In genomic region chr14:16841597-16841989, GRCm38 (mm10) we compare ENCODE assay signal across 11 mouse cellular contexts. TPM values are rescaled to one million over a fixed set of nuclear protein-coding genes. Genes with fewer than 3 reads are reported as not detected.
DNase-seq lines count a peak whose midpoint lies in the region; ATAC-seq and TF ChIP-seq lines count a peak whose summit lies in the region.
"Had no signal": no experiment of that assay in that cellular context is flagged by ENCODE, and none has a peak within 500 bp of the region (broad histone marks: within the 10 kb centered on the region; RNA-seq: fewer than 3 reads in every experiment).

No protein-coding gene starts in this region.

- no peak overlapping the region for H3K9ac ChIP-seq in intestine, embryonic 15.5 days
- no peak overlapping the region for H3K9ac ChIP-seq in intestine, postnatal 0 days (ENCODE audit: low read depth, low read length)
- H3K9ac ChIP-seq in neural tube, embryonic 12.5 days = no peak overlapping the region
- H3K9ac ChIP-seq: heart, embryonic 12.5 days; liver, embryonic 12.5 days had no signal

- H3K27ac ChIP-seq in intestine, embryonic 15.5 days = no peak overlapping the region
- no peak overlapping the region for H3K27ac ChIP-seq in intestine, postnatal 0 days (ENCODE audit: low read depth, low read length)
- no peak overlapping the region for H3K27ac ChIP-seq in hindbrain, embryonic 10.5 days
- 0 out of 2 replicates have a peak overlapping the region, but pooled peaks have one; percentile 26 for H3K27ac ChIP-seq in neural tube, embryonic 12.5 days
- H3K27ac ChIP-seq: liver, embryonic 12.5 days had no signal

- no peak overlapping the region for H3K4me2 ChIP-seq in intestine, embryonic 15.5 days (replicated peaks)
- H3K4me2 ChIP-seq in intestine, postnatal 0 days (replicated peaks; ENCODE audit: low read depth) = no peak overlapping the region
- H3K4me2 ChIP-seq in neural tube, embryonic 12.5 days (replicated peaks) = peak overlapping the region; percentile 12; the same call in 1 of the 2 replicates
- H3K4me2 ChIP-seq: heart, embryonic 12.5 days; liver, embryonic 12.5 days had no signal

- H3K4me3 ChIP-seq in intestine, embryonic 15.5 days (replicated peaks) = no peak overlapping the region
- H3K4me3 ChIP-seq in intestine, postnatal 0 days (ENCODE audit: low read depth, low read length) = no peak overlapping the region
- H3K4me3 ChIP-seq in hindbrain, embryonic 10.5 days = no peak overlapping the region
- H3K4me3 ChIP-seq in neural tube, embryonic 12.5 days = no peak overlapping the region
- H3K4me3 ChIP-seq: heart, embryonic 12.5 days; liver, embryonic 12.5 days had no signal

- H3K9me3 ChIP-seq in intestine, embryonic 15.5 days = no peaks in the 10 kb centered on the region
- H3K9me3 ChIP-seq in intestine, postnatal 0 days (ENCODE audit: control insufficient read depth) = no peaks in the 10 kb centered on the region
- H3K9me3 ChIP-seq in hindbrain, embryonic 10.5 days = no peaks in the 10 kb centered on the region
- no peaks in the 10 kb centered on the region for H3K9me3 ChIP-seq in neural tube, embryonic 12.5 days
- H3K9me3 ChIP-seq: heart, embryonic 12.5 days; liver, embryonic 12.5 days had no signal

- no peak for TF ChIP-seq CTCF in intestine, postnatal 0 days (IDR thresholded peaks at IDR 0.05; ENCODE audit: low read depth)

- no peaks in the 10 kb centered on the region for H3K27me3 ChIP-seq in intestine, embryonic 15.5 days (replicated peaks)
- H3K27me3 ChIP-seq in intestine, postnatal 0 days (replicated peaks; ENCODE audit: control insufficient read depth, insufficient read depth, low read length) = no peaks in the 10 kb centered on the region
- no peaks in the 10 kb centered on the region for H3K27me3 ChIP-seq in hindbrain, embryonic 10.5 days (ENCODE audit: insufficient read depth, poor library complexity, severe bottlenecking)
- no peaks in the 10 kb centered on the region for H3K27me3 ChIP-seq in neural tube, embryonic 12.5 days (replicated peaks)
- H3K27me3 ChIP-seq: heart, embryonic 12.5 days; liver, embryonic 12.5 days had no signal

- no peaks in the 10 kb centered on the region for H3K36me3 ChIP-seq in intestine, embryonic 15.5 days
- H3K36me3 ChIP-seq in intestine, postnatal 0 days (ENCODE audit: control insufficient read depth, insufficient read depth) = no peaks in the 10 kb centered on the region
- H3K36me3 ChIP-seq in hindbrain, embryonic 10.5 days = no peaks in the 10 kb centered on the region
- no peaks in the 10 kb centered on the region for H3K36me3 ChIP-seq in neural tube, embryonic 12.5 days
- H3K36me3 ChIP-seq: heart, embryonic 12.5 days; liver, embryonic 12.5 days had no signal

- WGBS in intestine, embryonic 15.5 days = 65% methylated on average over 6 of the region's 6 CpGs
- 69% methylated on average over 6 of the region's 6 CpGs for WGBS in intestine, postnatal 0 days
- WGBS in hindbrain, embryonic 10.5 days = 47% methylated on average over 6 of the region's 6 CpGs
- 12% methylated on average over 6 of the region's 6 CpGs for WGBS in neural tube, embryonic 12.5 days

- no peaks in the 10 kb centered on the region for H3K4me1 ChIP-seq in intestine, embryonic 15.5 days (replicated peaks)
- no peaks in the 10 kb centered on the region for H3K4me1 ChIP-seq in intestine, postnatal 0 days (replicated peaks; ENCODE audit: control insufficient read depth, insufficient read depth, low read length)
- peaks cover 15% of the 10 kb centered on the region for H3K4me1 ChIP-seq in hindbrain, embryonic 10.5 days (replicated peaks)
- H3K4me1 ChIP-seq in neural tube, embryonic 12.5 days = peaks cover 10% of the 10 kb centered on the region
- H3K4me1 ChIP-seq: heart, embryonic 12.5 days; liver, embryonic 12.5 days had no signal

- peak; percentile 42 to 61 for DNase-seq in cerebellum, postnatal 25 days
- peak; percentile 15 for DNase-seq in hindbrain, embryonic 10.5 days (ENCODE audit: low spot score)
- no peak for DNase-seq in right cerebral cortex, adult 18-20 months
- DNase-seq in gastrocnemius, adult 18-20 months (ENCODE audit: low spot score) = no peak

- peak; percentile 51 for ATAC-seq in intestine, embryonic 15.5 days
- no peak for ATAC-seq in intestine, postnatal 0 days
- peak; percentile 79 for ATAC-seq in neural tube, embryonic 12.5 days (ENCODE audit: low FRiP score, low read depth)
- no peak for ATAC-seq in erythroblast, adult 5-6 weeks (replicated peaks; ENCODE audit: low FRiP score, poor library complexity, severe bottlenecking)
- ATAC-seq: liver, embryonic 12.5 days had no signal

RNA-seq across cellular contexts. Expression of gene Rarb, which starts 22.6 kb away (rescaled TPM):
- 9.0 and 10.2 TPM in 2 replicates for polyA plus RNA-seq in intestine, embryonic 15.5 days (2015; fragmentation: Nextera tagmentation; extraction: Ambion mirVana)
- polyA plus RNA-seq in intestine, postnatal 0 days (2015; fragmentation: Nextera tagmentation; extraction: Ambion mirVana) = 1.9 and 2.4 TPM in 2 replicates
- polyA plus RNA-seq in hindbrain, embryonic 10.5 days (2016; fragmentation: Nextera tagmentation; extraction: Ambion mirVana) = 10.8 and 18.9 TPM in 2 replicates
- polyA plus RNA-seq in neural tube, embryonic 12.5 days (2016; fragmentation: Nextera tagmentation; extraction: Ambion mirVana) = 47.5 and 52.1 TPM in 2 replicates
- total RNA-seq in gastrocnemius, adult 18-20 months (2021) = 10 to 100 TPM in 1 of 2 experiments, 1 to 10 TPM in 1; 9.9 to 12.5 TPM
- not detected in 2 replicates for total RNA-seq in erythroblast, adult 5-6 weeks (2015; ENCODE audit: low replicate concordance)
- total RNA-seq in erythroblast, adult 5-6 weeks (2017; ENCODE audit: low replicate concordance) = not detected in 2 replicates
- total RNA-seq: MEL had no signal

Comparison
In these comparisons a context has a peak if more than half of its experiments do, and no peak if none do; other contexts are left out.
1. ATAC-seq: peak in intestine, embryonic 15.5 days (single experiment) and neural tube, embryonic 12.5 days (single experiment); none in intestine, postnatal 0 days (single experiment) and erythroblast, adult 5-6 weeks (single experiment).
2. DNase-seq: peak in cerebellum, postnatal 25 days (2 of 2) and hindbrain, embryonic 10.5 days (single experiment); none in right cerebral cortex, adult 18-20 months (single experiment) and gastrocnemius, adult 18-20 months (single experiment).